Mouse (Mus musculus) CD8-positive naive resting alpha-beta T cell, adult 2 months (primary cell): Measurements from ENCODE around the gene Sap30l.
A peak's percentile ranks its signal among the peaks of the same experiment; 100 is the strongest.
"Not testable (repeated sequence)": the region's sequence is repeated elsewhere in the genome, so short reads cannot be mapped to it uniquely, and the experiment has no call there.

Experiments used
- DNase-seq, 2 experiments: peaks; one replicate each; pipeline ENCODE4 v3.0.0; 2022; ENCODE audit warnings: low read depth in 2 of 2, low spot score in 2 of 2

The Sap30l gene

DNA sequence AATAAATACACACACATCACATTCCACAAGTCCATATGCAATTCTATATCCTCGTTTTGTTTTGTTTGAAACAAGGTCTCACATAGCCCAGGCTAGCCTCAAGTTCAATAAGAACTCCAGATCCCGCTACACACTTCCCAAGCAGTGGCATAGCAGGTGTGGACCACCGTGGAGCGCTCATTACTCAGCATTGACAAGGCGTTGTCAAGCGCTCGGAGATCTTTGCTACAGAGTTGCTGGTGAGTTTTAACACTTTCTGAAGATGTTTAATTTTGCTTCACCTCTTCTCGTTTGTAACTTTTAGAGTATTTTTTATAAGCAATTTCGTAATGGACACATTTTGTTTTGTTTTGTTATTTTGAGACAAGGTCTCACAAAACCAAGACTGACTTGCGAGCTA is 2.0 kb upstream of the Sap30l start:
- DNase-seq: no peak

- DNase-seq: peak in 1 of 2 experiments; percentile 13
Observed at GRCm38 (mm10) chr11:57800266-57800951, 1.0 kb upstream of the Sap30l start.

DNA sequence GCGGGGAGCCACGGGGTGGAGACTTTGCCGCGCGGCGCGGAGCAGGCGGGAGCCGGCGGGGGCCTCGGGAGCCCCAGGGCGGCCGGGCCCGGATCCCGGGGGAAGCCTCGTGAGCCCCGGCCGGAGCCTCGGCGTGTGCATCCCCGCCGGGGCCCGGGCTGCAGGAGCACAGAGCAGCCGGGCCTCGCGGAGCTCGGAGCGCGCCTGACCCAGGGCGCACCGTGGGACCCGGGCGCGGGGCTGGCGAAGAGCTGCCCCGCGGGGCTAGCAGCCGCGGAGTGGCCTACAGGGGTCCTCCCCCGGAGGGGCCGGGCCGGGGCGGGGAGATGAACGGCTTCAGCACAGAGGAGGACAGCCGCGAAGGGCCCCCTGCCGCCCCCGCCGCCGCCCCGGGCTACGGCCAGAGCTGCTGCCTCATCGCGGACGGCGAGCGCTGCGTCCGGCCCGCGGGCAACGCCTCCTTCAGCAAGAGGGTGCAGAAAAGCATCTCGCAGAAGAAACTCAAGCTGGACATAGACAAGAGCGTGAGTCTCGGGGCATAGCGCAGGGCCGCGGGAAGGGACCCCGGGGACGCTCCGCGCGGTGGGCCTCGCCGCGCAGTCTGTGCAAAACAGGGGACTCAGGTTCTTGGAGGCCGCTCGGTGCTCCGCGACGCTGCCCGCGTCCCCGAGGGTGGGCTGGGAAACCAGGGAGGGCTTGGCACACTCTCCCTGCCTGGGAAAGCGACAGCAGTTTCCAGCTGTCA is 501 bp downstream of the Sap30l start:
- peak; percentile 24 to 25 for DNase-seq

- peak in 1 of 2 experiments; percentile 28 for DNase-seq
Observed at GRCm38 (mm10) chr11:57802511-57802870, 1.1 kb downstream of the Sap30l start.

DNA sequence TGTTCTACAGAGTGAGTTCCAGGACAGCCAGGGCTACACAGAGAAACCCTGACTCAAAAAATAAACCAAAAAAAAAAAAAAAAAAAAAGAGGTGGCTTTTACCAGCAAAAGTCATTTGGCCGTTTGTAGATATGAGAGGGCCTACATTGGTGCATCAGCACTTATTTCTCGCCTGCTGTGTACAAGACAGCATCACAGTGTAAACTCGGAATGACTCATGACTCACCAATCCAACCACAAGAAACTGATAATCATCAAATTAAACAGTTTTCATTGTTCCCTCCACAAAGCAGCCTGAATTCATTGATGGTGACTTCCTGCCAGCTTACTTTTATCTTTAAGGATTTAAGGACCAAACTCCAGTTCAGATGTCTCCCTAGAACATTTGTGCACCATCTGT is 3.6 kb downstream of the Sap30l start:
- no peak for DNase-seq

- DNase-seq: no peak
Observed at GRCm38 (mm10) chr11:57809017-57809731, 7.7 kb downstream of the Sap30l start.

DNA sequence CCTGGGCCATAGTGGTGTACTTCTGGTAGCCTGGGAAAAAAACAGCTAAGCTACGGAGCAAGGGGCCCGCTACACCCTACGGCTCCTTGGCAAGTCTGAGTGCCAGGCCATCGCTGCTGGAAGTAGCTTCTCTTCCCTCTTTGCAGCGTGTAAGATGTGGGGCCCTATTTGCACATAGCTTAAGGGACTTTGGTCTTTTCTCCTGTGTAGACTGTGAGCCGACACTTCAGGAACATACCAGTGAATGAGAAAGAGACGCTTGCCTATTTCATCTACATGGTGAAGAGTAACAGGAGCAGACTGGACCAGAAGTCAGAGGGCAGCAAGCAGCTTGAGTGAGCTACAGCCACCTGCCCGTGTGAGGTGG is 8.3 kb downstream of the Sap30l start:
- DNase-seq: no peak

DNA sequence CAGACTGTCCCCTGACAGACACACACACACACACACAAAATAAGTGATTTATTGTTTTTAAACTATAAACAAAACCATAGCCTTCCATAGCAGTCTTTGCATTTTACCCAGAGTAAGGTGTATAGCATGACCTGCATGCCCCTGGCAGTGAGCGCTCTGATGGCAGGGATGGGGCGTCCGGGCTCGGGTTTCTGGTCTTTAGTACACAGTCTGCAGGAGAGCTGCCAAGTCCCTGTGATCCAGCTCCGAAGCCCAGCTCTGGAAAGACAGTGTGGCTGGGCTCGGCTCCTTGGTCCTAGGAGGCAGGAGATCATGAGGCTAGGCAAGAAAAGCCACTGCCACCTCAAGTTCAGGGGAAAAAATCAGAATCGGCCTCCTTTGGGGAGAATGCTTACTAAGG is 9.6 kb downstream of the Sap30l start:
- no peak for DNase-seq

DNA sequence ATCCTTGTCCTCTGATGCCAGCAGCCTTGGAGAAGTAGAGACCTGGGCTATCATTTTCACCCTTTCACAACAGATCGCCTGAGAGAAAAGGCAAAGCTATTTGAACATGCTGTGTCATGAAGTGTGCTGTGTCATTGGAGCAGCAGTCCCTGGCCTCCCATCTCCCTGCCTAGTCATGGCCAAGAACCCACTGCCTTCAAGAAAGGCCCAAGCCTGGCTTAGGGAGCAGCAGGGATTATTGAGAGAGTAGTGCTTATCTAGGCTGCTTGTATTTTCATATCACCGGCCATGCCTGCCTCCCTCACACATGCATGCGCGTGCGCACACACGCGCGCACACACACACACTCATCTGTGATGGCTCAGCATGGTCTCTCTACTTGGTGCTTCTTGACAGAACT is 10.8 kb downstream of the Sap30l start:
- DNase-seq: no peak

DNA sequence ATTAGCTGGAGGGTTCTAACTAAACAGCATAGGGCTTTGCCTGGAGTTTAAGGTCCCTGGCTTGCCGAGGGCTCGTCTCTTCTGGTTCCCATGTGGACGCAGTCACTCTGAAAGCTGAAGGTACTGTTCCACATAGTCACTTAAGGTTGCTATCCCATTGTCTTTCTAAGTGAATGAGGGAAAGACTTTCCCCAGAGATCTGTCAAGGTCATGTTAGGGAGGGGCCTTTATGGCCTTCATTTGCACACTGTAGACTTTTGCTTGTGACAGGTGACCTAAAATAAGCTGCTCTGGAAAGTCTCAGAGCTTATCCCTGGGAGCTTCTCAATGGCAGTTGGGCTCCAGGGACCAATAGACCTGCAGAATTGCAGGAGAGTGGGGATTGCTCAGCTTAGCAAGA is 12.2 kb downstream of the Sap30l start:
- no peak for DNase-seq

DNA sequence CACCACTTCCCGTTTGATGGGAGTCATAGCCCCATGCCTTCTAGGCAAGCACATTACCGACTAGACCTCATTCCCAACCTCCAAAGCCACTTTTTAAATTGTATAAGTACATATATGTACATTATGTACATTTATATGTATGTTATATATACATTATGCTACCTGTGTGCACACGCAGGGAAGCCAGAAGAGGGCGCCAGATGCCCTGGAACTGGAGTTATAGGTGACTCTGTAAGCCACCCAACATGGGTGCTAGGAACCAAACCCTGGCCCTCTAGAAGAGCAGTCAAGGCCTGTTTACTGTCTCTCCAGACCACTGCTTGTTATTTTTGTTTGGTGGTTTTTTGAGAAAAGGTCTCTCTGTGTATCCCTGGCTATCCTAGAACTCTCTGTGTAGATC is 16.8 kb downstream of the Sap30l start:
- DNase-seq: no peak

DNA sequence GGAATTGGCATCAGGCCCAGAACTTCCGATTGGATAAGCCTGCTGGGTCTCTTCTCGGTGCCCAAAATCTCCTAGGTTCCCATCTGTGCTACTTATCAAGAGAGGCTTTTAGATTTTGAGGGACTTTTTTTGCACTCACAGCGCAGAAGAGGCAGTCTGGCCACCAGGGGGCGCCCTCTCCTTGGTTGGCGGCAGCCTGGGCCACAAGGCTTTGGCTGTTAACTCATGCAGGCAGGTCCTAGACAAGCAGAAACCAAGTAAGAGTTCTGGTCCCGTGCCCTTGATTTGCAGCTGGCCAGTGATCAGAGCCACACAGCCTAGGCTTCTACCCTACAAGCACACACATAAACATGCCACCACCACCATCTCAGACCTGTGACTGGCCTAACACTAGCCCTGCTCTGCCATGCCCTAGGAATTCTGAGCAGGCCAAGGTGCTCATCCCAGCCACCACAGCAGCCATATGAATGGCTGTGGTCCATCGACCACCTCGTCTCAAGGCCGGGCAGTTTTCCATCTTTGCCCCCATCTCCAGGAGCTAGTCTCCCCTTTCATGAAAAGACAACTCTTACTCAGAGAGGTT is 18.7 kb downstream of the Sap30l start:
- peak; percentile 73 for DNase-seq

DNA sequence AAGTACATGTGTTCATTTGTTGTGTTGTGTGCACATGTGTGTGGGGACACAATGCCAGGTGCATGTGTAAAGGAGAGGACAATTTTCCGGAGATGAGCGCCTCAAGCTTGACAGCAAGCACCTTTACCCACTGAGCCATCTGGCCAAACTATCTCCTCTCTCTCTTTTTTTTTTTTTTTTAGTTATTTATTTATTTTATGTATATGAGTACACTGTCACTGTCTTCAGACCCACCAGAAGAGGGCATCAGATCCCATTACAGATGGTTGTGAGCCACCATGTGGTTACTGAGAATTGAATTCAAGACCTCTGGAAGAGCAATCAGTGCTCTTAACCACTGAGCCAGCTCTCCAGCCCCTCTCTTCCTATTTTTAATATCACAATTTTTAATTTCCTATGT is 21.7 kb downstream of the Sap30l start:
- DNase-seq: not testable (repeated sequence)

GRCm38 (mm10) chr11:57823714-57824113 is 22.3 kb downstream of the Sap30l start:
- no peak for DNase-seq

DNA sequence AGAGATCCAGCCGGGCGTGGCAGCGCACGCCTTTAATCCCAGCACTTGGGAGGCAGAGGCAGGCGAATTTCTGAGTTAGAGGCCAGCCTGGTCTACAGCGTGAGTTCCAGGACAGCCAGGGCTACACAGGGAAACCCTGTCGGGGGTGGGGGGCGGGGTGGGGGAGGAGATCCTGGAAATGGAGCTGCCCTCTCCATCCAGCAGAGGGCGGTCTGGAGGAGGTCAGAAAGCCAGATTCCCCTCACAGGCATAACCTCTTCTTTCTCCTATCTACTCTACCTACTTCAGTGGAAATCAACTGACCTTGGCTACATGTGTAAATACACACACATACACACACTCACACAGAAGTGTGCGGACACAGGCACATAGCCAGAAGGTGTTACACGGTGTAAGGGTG is 23.8 kb downstream of the Sap30l start:
- DNase-seq: not testable (repeated sequence)

GRCm38 (mm10) chr11:57827048-57827914 is 25.8 kb downstream of the Sap30l start:
- DNase-seq: peak in 1 of 2 experiments; percentile 17

GRCm38 (mm10) chr11:57827915-57828545 is 26.6 kb downstream of the Sap30l start:
- no peak for DNase-seq

- no peak for DNase-seq
Observed at GRCm38 (mm10) chr11:57828955-57829870, 27.8 kb downstream of the Sap30l start.
